Mouse (Mus musculus): ENCODE measurements around the gene Ate1. TPM values are rescaled to one million over a fixed set of nuclear protein-coding genes. Genes with fewer than 3 reads are reported as not detected.
A peak's percentile ranks its signal among the peaks of the same experiment; 100 is the strongest.
"Not testable (repeated sequence)": the region's sequence is repeated elsewhere in the genome, so short reads cannot be mapped to it uniquely, and the experiment has no call there.

The Ate1 gene
- polyA plus RNA-seq, 1 experiment from 2014 or later, result 109 TPM

DNA sequence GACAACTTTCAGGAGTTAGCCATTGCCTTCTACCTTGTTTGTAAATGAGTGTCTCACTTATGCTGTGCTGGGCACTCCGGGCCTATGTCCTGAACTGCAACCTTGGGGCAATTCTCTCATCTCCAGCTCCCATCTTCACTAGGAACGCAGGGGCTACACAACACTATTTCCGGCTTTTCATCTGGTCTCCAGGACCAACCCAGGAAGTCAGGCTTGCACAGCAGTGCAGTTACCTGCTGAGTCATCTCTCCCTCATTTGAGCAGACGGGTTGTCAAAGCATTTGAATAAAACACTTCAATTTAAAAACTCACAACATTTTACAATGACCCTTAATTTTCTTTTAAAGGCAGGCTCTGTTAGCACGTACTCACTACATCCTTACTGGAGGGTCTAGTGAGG lies 9.9 kb downstream of the Ate1 start:
- H3K36me3 ChIP-seq (ENCODE audit: control insufficient read depth, insufficient read depth, low read length), result peaks cover 28% of the 10 kb centered on the region
- no peak for ATAC-seq
- no peaks in the 10 kb centered on the region for H3K9me3 ChIP-seq (ENCODE audit: control insufficient read depth, low read length)
- no peaks in the 10 kb centered on the region for H3K4me1 ChIP-seq (ENCODE audit: control insufficient read depth, insufficient read depth, low read depth, low read length)
- H3K4me2 ChIP-seq (ENCODE audit: low read length), result no peak overlapping the region
- no peaks in the 10 kb centered on the region for H3K27me3 ChIP-seq (replicated peaks; ENCODE audit: control insufficient read depth, insufficient read depth, low read length)
- WGBS, result 96% methylated on average over 5 of the region's 5 CpGs
- no peak overlapping the region for H3K4me3 ChIP-seq (ENCODE audit: low read length)
- no peak overlapping the region for H3K27ac ChIP-seq (ENCODE audit: low read depth, low read length)
- H3K9ac ChIP-seq (ENCODE audit: low read depth, low read length), result no peak overlapping the region

DNA sequence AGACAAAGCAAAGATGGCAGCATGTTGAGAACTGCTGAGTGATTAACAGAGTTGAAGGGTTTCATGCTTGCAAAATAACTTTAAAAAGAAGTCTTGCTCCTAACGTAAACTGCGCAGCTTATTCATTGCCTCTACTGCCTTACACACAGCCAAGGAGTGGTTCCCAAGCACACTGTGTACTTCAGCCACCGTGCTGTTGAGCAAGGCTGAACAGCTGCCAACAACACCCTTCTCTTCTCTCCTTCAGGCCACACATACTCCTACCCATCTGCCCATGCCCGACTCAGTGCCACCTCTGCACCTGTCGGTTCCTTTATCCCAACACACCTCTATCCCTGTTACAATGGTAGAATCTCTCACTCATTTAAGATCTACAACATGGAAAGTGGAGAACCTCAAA lies 17.2 kb downstream of the Ate1 start:
- Histone ChIP-seq H3K27ac (ENCODE audit: low read depth, low read length) (no peak overlapping the region), H3K9me3 (ENCODE audit: control insufficient read depth, low read length) (no peaks in the 10 kb centered on the region), H3K9ac (ENCODE audit: low read depth, low read length) (no peak overlapping the region), H3K4me1 (ENCODE audit: control insufficient read depth, insufficient read depth, low read depth, low read length) (no peaks in the 10 kb centered on the region), H3K36me3 (ENCODE audit: control insufficient read depth, insufficient read depth, low read length) (peaks cover 34% of the 10 kb centered on the region), H3K4me2 (ENCODE audit: low read length) (no peak overlapping the region), H3K27me3 (replicated peaks; ENCODE audit: control insufficient read depth, insufficient read depth, low read length) (no peaks in the 10 kb centered on the region), H3K4me3 (ENCODE audit: low read length) (no peak overlapping the region)
- WGBS, result 93% methylated on average over 5 of the region's 5 CpGs
- no peak for ATAC-seq

DNA sequence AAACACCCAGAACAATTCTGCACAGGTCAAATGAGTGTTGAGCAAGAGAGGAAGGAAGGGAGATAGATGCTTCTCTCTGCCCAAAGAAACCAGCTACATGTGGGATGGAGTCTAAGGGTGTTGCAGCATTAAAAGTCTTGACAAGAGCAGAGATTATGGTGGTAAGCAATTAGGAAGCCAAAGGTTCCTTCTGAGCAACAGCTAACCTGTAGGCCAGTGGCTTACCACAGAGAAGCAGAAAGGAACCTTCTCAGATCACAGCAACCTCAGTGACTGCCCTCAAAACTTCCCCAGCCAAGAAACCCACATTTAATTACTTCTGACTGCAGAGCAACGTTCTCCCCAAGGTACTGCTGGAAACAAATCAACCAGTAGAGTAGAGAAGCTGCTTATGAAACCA lies 18.7 kb downstream of the Ate1 start:
- no peak overlapping the region for H3K4me3 ChIP-seq (ENCODE audit: low read length)
- no peak overlapping the region for H3K4me2 ChIP-seq (ENCODE audit: low read length)
- no peak overlapping the region for H3K27ac ChIP-seq (ENCODE audit: low read depth, low read length)
- H3K27me3 ChIP-seq (replicated peaks; ENCODE audit: control insufficient read depth, insufficient read depth, low read length), result no peaks in the 10 kb centered on the region
- no peaks in the 10 kb centered on the region for H3K9me3 ChIP-seq (ENCODE audit: control insufficient read depth, low read length)
- no peak overlapping the region for H3K9ac ChIP-seq (ENCODE audit: low read depth, low read length)
- H3K36me3 ChIP-seq (ENCODE audit: control insufficient read depth, insufficient read depth, low read length), result peaks cover 28% of the 10 kb centered on the region
- WGBS, result 78% methylated on average over 1 of the region's 1 CpGs
- H3K4me1 ChIP-seq (ENCODE audit: control insufficient read depth, insufficient read depth, low read depth, low read length), result no peaks in the 10 kb centered on the region
- no peak for ATAC-seq

DNA sequence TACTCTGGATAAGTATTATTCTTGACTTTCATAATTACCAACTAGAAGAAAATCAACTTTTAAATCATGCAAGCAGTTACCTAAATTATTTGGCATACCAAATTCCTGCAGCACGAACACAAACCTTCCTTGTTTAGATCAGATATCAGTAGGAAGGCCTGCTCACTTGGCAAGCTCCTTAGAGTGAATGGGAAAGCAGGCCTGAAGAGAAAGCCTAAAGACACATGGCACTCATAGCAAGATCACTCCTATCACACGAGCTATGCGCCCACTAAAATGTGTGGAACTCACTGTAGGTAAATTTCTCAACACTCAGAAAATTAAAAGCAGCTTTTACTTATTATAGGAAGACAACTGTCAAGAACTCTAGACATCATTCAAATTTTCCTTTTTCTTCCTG lies 26.8 kb downstream of the Ate1 start:
- peaks cover 2% of the 10 kb centered on the region; the same call in 1 of the 2 replicates for H3K4me1 ChIP-seq (ENCODE audit: control insufficient read depth, insufficient read depth, low read depth, low read length)
- no peaks in the 10 kb centered on the region for H3K27me3 ChIP-seq (replicated peaks; ENCODE audit: control insufficient read depth, insufficient read depth, low read length)
- ATAC-seq, result no peak
- H3K36me3 ChIP-seq (ENCODE audit: control insufficient read depth, insufficient read depth, low read length), result peaks cover 4% of the 10 kb centered on the region; the same call in 1 of the 2 replicates
- H3K9me3 ChIP-seq (ENCODE audit: control insufficient read depth, low read length), result no peaks in the 10 kb centered on the region
- no peak overlapping the region for H3K4me3 ChIP-seq (ENCODE audit: low read length)
- H3K27ac ChIP-seq (ENCODE audit: low read depth, low read length), result no peak overlapping the region
- WGBS, result 79% methylated on average over 3 of the region's 3 CpGs
- H3K9ac ChIP-seq (ENCODE audit: low read depth, low read length), result no peak overlapping the region
- no peak overlapping the region for H3K4me2 ChIP-seq (ENCODE audit: low read length)

DNA sequence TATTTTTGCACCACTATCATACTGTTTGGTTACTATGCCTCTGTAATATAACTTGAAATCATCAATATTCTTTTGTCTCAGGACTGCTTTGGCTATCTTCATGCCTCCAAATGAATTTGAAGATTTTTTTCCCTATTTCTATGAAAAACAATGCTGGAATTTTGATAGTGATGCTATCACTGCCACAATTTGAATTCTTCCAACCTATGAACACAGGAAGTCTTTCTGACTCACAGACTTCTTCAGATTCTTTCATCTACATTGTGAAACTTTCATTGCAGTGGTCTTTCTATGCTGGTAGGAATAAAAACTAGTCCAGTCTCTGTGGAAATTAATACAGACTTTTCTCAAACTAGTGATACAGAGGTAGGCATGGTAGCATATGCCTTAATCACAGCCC lies 28.1 kb downstream of the Ate1 start:
- no peak for ATAC-seq

DNA sequence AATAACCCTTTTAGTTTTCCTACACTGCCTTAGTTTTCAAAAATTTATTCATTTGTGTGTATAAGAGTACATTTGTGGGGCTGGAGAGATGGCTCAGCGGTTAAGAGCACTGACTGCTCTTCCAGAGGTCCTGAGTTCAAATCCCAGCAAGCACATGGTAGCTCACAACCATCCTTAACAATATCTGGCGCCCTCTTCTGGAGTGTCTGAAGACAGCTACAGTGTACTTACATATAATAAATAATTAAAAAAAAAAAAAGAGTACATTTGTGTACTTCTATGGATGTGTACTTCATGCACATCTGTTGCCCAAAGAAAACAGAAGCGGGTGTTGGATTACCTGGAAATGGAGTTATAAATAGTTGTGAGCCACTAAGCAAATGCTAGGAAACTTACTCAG lies 41.2 kb downstream of the Ate1 start:
- not testable (repeated sequence) for H3K4me2 ChIP-seq (ENCODE audit: low read length); H3K4me3 ChIP-seq (ENCODE audit: low read length); H3K9me3 ChIP-seq (ENCODE audit: control insufficient read depth, low read length); H3K36me3 ChIP-seq (ENCODE audit: control insufficient read depth, insufficient read depth, low read length); H3K27ac ChIP-seq (ENCODE audit: low read depth, low read length); ATAC-seq; H3K27me3 ChIP-seq (replicated peaks; ENCODE audit: control insufficient read depth, insufficient read depth, low read length); H3K9ac ChIP-seq (ENCODE audit: low read depth, low read length); H3K4me1 ChIP-seq (ENCODE audit: control insufficient read depth, insufficient read depth, low read depth, low read length)
- WGBS, result 90% methylated on average over 3 of the region's 3 CpGs

More for the DNA sequence above, 28.1 kb downstream of the Ate1 start:
- Histone ChIP-seq H3K9ac (ENCODE audit: low read depth, low read length) (no peak overlapping the region), H3K4me2 (ENCODE audit: low read length) (no peak overlapping the region), H3K36me3 (ENCODE audit: control insufficient read depth, insufficient read depth, low read length) (peaks cover 7% of the 10 kb centered on the region), H3K27ac (ENCODE audit: low read depth, low read length) (no peak overlapping the region), H3K4me1 (ENCODE audit: control insufficient read depth, insufficient read depth, low read depth, low read length) (peaks cover 2% of the 10 kb centered on the region; the same call in 1 of the 2 replicates), H3K4me3 (ENCODE audit: low read length) (no peak overlapping the region), H3K9me3 (ENCODE audit: control insufficient read depth, low read length) (peaks cover 2% of the 10 kb centered on the region; the same call in 1 of the 2 replicates), H3K27me3 (replicated peaks; ENCODE audit: control insufficient read depth, insufficient read depth, low read length) (no peaks in the 10 kb centered on the region)

DNA sequence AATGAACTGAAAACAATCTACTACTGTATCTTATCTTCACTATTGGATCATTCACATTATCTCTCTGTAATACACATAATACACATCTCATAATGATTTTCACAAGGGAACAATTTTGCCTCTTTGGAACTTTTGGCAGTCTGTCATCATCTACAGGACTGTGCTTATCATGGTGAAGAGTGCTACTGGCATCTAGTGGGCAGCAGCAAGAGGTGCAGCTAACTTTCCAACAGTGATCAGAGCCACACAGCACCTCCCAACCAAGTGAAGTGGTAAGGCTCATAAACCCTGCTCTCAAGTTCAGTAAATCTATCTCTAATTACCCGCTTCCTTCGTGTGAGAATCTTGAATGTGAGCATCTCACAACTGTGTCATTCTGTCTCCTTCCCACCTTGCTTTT lies 44.2 kb downstream of the Ate1 start:
- Histone ChIP-seq H3K9me3 (ENCODE audit: control insufficient read depth, low read length) (no peaks in the 10 kb centered on the region), H3K27ac (ENCODE audit: low read depth, low read length) (no peak overlapping the region), H3K27me3 (replicated peaks; ENCODE audit: control insufficient read depth, insufficient read depth, low read length) (no peaks in the 10 kb centered on the region), H3K9ac (ENCODE audit: low read depth, low read length) (no peak overlapping the region), H3K4me3 (ENCODE audit: low read length) (no peak overlapping the region), H3K4me2 (ENCODE audit: low read length) (no peak overlapping the region), H3K36me3 (ENCODE audit: control insufficient read depth, insufficient read depth, low read length) (peaks cover 7% of the 10 kb centered on the region; the same call in 1 of the 2 replicates), H3K4me1 (ENCODE audit: control insufficient read depth, insufficient read depth, low read depth, low read length) (peaks cover 3% of the 10 kb centered on the region; the same call in 1 of the 2 replicates)
- 0 out of 2 replicates have a peak, but pooled peaks have one; percentile 73 for ATAC-seq
- 41% methylated on average over 2 of the region's 2 CpGs for whole genome bisulfite sequencing

DNA sequence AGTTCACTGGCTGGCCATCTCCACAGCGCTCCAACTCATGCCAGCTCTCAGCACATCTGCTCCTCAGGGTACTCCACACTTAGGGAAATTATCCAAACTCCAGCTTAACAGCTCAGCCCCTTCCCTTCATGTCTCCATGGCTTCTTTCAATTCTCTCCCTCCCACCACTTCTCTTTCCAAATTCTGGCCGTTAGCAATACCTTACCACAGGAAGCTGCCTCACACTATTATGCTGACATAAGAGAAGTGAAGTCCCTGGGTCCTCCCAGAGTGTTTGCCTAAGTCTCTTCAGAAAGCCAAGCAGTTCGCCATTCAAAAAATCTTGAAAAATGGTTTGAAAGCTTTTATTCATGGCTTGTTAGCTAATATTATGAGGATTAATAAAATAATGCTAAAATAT lies 46.3 kb downstream of the Ate1 start:
- H3K9ac ChIP-seq (ENCODE audit: low read depth, low read length), result no peak overlapping the region
- H3K9me3 ChIP-seq (ENCODE audit: control insufficient read depth, low read length), result no peaks in the 10 kb centered on the region
- WGBS, result 70% methylated on average over 3 of the region's 3 CpGs
- H3K4me1 ChIP-seq (ENCODE audit: control insufficient read depth, insufficient read depth, low read depth, low read length), result peaks cover 7% of the 10 kb centered on the region; the same call in 1 of the 2 replicates
- H3K27me3 ChIP-seq (replicated peaks; ENCODE audit: control insufficient read depth, insufficient read depth, low read length), result no peaks in the 10 kb centered on the region
- no peaks in the 10 kb centered on the region; the same call in 1 of the 2 replicates for H3K36me3 ChIP-seq (ENCODE audit: control insufficient read depth, insufficient read depth, low read length)
- H3K4me2 ChIP-seq (ENCODE audit: low read length), result no peak overlapping the region
- H3K27ac ChIP-seq (ENCODE audit: low read depth, low read length), result no peak overlapping the region
- no peak overlapping the region for H3K4me3 ChIP-seq (ENCODE audit: low read length)
- ATAC-seq, result no peak

DNA sequence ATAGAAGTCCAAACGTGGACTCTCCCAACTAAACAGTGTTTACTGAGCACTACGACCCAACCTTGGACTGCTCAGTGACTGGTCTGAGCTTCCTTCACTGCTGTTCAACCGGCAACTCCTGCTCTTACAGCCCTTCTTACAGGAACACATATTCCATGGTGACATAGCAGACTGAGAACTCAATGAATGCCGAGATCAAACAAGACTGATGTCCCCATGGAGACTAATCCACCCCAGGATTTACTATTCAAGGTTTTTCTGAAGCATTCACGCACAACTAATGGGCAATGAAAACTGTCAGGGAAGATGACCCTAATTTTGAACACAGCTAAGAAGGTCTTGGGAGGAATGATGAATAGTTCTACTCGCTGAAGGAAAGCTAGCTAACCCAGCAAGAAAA lies 47.5 kb downstream of the Ate1 start:
- no peaks in the 10 kb centered on the region for H3K27me3 ChIP-seq (replicated peaks; ENCODE audit: control insufficient read depth, insufficient read depth, low read length)
- H3K4me1 ChIP-seq (ENCODE audit: control insufficient read depth, insufficient read depth, low read depth, low read length), result peaks cover 7% of the 10 kb centered on the region; the same call in 1 of the 2 replicates
- WGBS, result 21% methylated on average over 6 of the region's 6 CpGs
- peak; percentile 52; the same call in 1 of the 2 replicates for ATAC-seq
- no peak overlapping the region for H3K4me3 ChIP-seq (ENCODE audit: low read length)
- H3K36me3 ChIP-seq (ENCODE audit: control insufficient read depth, insufficient read depth, low read length), result no peaks in the 10 kb centered on the region
- no peak overlapping the region for H3K27ac ChIP-seq (ENCODE audit: low read depth, low read length)
- H3K9me3 ChIP-seq (ENCODE audit: control insufficient read depth, low read length), result no peaks in the 10 kb centered on the region
- no peak overlapping the region for H3K9ac ChIP-seq (ENCODE audit: low read depth, low read length)
- H3K4me2 ChIP-seq (ENCODE audit: low read length), result no peak overlapping the region

DNA sequence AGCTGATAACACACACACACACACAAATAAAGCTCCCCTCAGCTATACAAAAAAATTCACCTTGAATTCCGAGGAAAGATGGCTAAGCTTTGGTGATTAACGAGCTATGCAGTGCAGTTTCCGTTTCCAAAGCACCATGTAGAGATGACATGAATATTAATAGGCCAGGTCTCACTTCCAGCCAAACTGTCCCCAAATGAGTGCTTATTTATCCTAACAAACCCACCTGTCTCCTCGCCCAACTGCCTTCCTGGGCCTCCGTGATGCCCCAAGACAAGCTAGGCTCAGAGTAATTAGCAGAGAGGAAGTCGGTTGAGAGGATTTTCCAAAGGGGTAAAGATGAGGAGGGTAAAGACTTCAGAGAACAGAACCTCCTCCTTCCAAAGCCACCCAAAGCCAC lies 49.1 kb downstream of the Ate1 start:
- H3K4me1 ChIP-seq (ENCODE audit: control insufficient read depth, insufficient read depth, low read depth, low read length), result peaks cover 7% of the 10 kb centered on the region; the same call in 1 of the 2 replicates
- no peaks in the 10 kb centered on the region for H3K9me3 ChIP-seq (ENCODE audit: control insufficient read depth, low read length)
- no peak for ATAC-seq
- 25% methylated on average over 6 of the region's 6 CpGs for WGBS
- H3K4me3 ChIP-seq (ENCODE audit: low read length), result no peak overlapping the region
- no peak overlapping the region for H3K9ac ChIP-seq (ENCODE audit: low read depth, low read length)
- H3K27ac ChIP-seq (ENCODE audit: low read depth, low read length), result no peak overlapping the region
- no peak overlapping the region for H3K4me2 ChIP-seq (ENCODE audit: low read length)
- H3K36me3 ChIP-seq (ENCODE audit: control insufficient read depth, insufficient read depth, low read length), result no peaks in the 10 kb centered on the region
- no peaks in the 10 kb centered on the region for H3K27me3 ChIP-seq (replicated peaks; ENCODE audit: control insufficient read depth, insufficient read depth, low read length)
